Mouse (Mus musculus) ZHBTc4 (cell line): Measurements from ENCODE around the gene Prkd1.

Source experiments
- DNase-seq: peaks from one replicate; pipeline ENCODE4 v3.0.0-alpha.2; 2011; ENCODE audit warnings: low read depth, low spot score

Gene Prkd1

GRCm38 (mm10) chr12:50430129-50430703, 218.7 kb downstream of the Prkd1 start:
- no peak for DNase-seq

DNA sequence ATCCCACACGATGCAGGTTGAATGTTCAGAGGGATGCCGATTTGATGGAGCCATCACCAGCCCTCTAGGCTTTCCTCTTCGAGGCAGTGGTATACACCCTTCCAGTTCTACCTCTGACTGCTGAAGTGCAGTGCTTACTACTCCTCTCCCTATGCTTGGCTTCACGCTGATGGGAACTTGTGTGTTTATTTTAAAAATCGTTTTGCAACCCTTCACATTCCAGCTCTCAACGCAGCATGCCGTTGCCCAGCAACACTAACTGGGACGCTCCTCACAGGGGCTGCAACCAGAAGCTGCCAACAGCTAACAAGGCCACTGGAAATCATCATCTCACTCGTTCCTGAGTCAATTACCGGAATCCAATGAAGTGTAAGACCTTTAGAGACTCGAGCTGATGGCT, 296.5 kb downstream of the Prkd1 start:
- DNase-seq: no peak

- no peak for DNase-seq
Observed at GRCm38 (mm10) chr12:50333182-50333581, 315.7 kb downstream of the Prkd1 start.

DNA sequence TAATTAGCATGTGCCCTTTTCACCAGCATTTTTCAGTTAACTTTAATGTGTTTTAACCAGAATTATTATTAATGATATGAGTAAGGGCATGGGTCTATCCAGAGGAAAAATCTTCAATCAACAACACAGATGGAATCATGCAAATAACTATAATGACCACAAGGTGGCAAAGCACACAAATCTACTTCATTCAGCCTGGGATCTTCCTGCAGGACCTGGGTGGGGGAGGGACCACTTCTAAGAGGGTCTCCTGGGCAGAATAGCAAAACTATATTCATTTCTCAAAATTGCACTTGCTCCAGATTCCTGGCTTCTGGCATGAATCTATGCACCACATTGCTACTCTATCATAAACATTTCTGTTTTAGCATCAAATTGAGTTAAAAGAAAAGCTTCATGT, 334.3 kb downstream of the Prkd1 start:
- peak; percentile 3 for DNase-seq

- DNase-seq: no peak
Observed at GRCm38 (mm10) chr12:50309276-50309675, 339.6 kb downstream of the Prkd1 start.

DNA sequence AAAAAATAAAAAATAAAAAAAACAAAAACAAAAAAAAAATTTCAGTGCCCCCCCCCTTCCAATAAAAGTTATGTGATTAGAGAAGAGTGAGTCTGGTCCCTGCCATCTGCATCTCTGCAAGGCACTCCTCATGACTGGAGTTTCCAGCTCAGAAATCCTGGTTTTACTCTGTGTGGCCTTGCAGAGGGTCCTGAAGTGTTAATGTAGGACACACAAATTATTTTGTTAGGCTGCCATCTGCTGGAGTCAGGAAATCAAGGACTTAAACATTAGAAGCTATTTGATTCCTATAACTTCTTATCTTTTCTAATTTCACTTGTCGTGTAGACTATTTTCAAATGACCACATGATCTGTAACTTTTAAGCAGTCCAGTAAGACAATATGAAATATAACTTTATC, 347.6 kb downstream of the Prkd1 start:
- DNase-seq: no peak

DNA sequence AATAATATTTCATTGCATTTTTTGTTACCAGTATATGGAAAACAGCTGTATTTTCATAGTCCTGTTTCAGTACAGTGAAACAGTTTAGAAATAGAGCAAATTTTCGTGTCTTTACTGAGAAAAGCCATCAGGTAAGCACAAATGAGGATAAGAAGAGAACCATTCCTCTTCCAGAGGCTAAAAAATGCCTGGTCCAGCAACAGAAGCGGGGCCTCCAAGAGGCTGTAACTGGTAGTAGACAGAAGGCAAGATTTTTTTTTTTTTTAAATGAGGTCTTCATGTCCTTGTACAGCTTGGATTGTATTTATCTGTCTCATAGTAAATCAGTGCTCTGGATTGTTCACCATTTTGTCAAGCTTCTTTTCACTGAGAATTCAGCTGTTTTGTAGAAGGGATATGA, 352.8 kb downstream of the Prkd1 start:
- DNase-seq: no peak

GRCm38 (mm10) chr12:50295549-50295948, 353.3 kb downstream of the Prkd1 start:
- no peak for DNase-seq

DNA sequence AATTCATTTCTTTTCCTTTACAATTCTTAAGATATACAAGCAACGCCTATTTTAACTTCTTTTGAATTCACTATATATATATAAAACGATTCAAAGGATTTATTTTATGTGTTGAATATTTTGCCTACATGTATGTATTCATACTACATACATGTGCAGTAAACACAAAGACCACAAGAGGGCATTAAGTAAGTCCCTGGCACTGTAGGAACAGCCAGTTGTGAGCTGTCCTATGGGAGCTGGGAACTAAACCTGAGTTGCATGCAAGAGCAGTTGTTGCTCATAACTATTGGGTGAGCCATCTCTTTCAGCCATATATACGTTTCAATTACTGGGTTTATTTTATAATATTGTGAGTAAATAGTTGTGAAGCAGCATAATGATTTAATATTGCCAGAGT, 356.1 kb downstream of the Prkd1 start:
- DNase-seq: peak; percentile 16
